ENCODE assay signal across 20 mouse cellular contexts in the genomic region with DNA sequence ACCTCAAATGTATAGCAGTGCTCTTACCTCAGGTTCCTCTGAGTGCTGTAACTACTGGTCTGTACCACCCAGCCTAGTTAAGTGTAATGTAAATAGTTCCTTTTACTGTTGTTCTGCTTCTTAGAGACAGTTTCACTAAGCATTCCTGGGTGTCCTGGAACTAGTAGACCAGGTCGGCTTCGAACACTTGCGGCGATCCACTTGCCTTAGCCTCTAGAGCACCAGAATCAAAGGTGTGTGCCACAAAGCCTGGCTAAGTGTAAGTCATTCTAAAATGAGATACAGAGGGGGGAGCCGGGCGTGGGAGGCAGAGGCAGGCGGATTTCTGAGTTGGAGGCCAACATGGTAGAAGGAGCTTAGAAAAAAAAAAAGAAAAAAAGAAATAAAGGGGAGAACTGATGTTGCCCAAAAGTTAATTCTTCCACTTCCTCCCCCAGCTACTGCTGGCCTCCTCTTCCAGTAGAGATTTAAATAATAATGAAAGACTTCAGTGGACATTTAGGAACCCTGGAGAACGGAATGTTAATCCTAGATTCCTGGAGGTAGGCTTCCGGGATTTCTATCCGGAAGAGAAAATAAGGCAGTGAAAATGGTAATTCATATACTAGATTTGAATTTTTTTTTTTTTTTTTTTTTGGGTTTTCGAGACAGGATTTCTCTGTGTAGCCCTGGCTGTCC.
"Had no signal": no experiment of that assay in that cellular context is flagged by ENCODE, and none has a peak within 500 bp of the region (broad histone marks: within the 10 kb centered on the region; RNA-seq: fewer than 3 reads in every experiment).

No protein-coding gene starts in this region.

- DNase-seq: gastrocnemius, adult 2 months; gastrocnemius, postnatal 10 days; gastrocnemius, postnatal 25 days; heart, adult 11 months; heart, adult 2 months; heart, postnatal 10 days; heart, postnatal 4 days; kidney, adult 18-20 months; kidney, adult 8-10 months; kidney, postnatal 14 days; kidney, postnatal 36 days; layer of hippocampus, postnatal 36 days; left cerebral cortex, postnatal 4 days had no signal

- H3K4me3 ChIP-seq: gastrocnemius, adult 2 months; heart, adult 2 months; heart, embryonic 12.5 days; hindbrain, embryonic 10.5 days; hindbrain, embryonic 12.5 days; intestine, embryonic 15.5 days; limb, embryonic 13.5 days; limb, embryonic 15.5 days; liver, embryonic 12.5 days had no signal

- H3K9me3 ChIP-seq: heart, embryonic 12.5 days; hindbrain, embryonic 10.5 days; hindbrain, embryonic 12.5 days; intestine, embryonic 15.5 days; limb, embryonic 13.5 days; limb, embryonic 15.5 days; liver, embryonic 12.5 days had no signal

- H3K36me3 ChIP-seq: heart, embryonic 12.5 days; hindbrain, embryonic 12.5 days; intestine, embryonic 15.5 days; limb, embryonic 13.5 days; limb, embryonic 15.5 days had no signal

- H3K27me3 ChIP-seq: heart, embryonic 12.5 days; hindbrain, embryonic 12.5 days; intestine, embryonic 15.5 days; limb, embryonic 13.5 days; limb, embryonic 15.5 days; liver, embryonic 12.5 days had no signal
